Mouse (Mus musculus) CH12.LX (cell line): ENCODE measurements around the gene Mknk2. TPM values are rescaled to one million over a fixed set of nuclear protein-coding genes. Genes with fewer than 3 reads are reported as not detected.
"Not testable (repeated sequence)": the region's sequence is repeated elsewhere in the genome, so short reads cannot be mapped to it uniquely, and the experiment has no call there.

Source experiments
- DNase-seq: peaks from one replicate; pipeline ENCODE4 v3.0.0-alpha.2; 2013; ENCODE audit errors: extremely low read depth
- H3K27ac ChIP-seq: 2 replicates; pipeline ENCODE4 v1.5.1; 2012; ENCODE audit warnings: low read depth, mild to moderate bottlenecking, control low read depth, moderate library complexity; ENCODE audit not compliant: insufficient read depth
- H3K27me3 ChIP-seq: replicated peaks from 2 replicates; pipeline ENCODE3; 2012; ENCODE audit warnings: inconsistent platforms
- H3K36me3 ChIP-seq, 2 experiments: replicated peaks in 1 of 2; 2 replicates each; pipeline versions ENCODE3 to v1.6.1; 2012; ENCODE audit warnings: inconsistent platforms in 1 of 2, low read length in 1 of 2, mild to moderate bottlenecking in 1 of 2, mixed read lengths in 1 of 2, moderate library complexity in 1 of 2; ENCODE audit not compliant: control insufficient read depth in 1 of 2, insufficient read depth in 1 of 2
- H3K4me1 ChIP-seq, 2 experiments: 2 replicates each; pipeline ENCODE4 v1.6.1; 2012; ENCODE audit warnings: inconsistent platforms in 1 of 2, moderate library complexity in 1 of 2; ENCODE audit not compliant: insufficient read depth in 2 of 2, control insufficient read depth in 1 of 2
- H3K4me2 ChIP-seq: 2 replicates; pipeline ENCODE4 v1.6.1; 2012; ENCODE audit warnings: low read depth, mild to moderate bottlenecking, control low read depth; ENCODE audit not compliant: poor library complexity, insufficient read depth, severe bottlenecking
- H3K4me3 ChIP-seq, 3 experiments: fragments of 150-350 bp in 1 of 3; sonication (generic) in 1 of 3; replicated peaks in 1 of 3; 2 replicates each; pipeline versions ENCODE3 to v1.5.1; 2011 to 2012; ENCODE audit warnings: low read depth in 2 of 3, low read length in 2 of 3, mild to moderate bottlenecking in 2 of 3, moderate library complexity in 2 of 3, control low read depth in 1 of 3, improper control_type of control experiment in 1 of 3, inconsistent platforms in 1 of 3, mixed read lengths in 1 of 3; ENCODE audit not compliant: poor library complexity in 1 of 3
- H3K79me2 ChIP-seq: replicated peaks from 2 replicates; pipeline ENCODE4 v1.6.1; 2012; ENCODE audit warnings: mild to moderate bottlenecking, moderate library complexity; ENCODE audit not compliant: control insufficient read depth, poor library complexity, insufficient read depth, severe bottlenecking; ENCODE audit errors: extremely low read depth
- H3K9ac ChIP-seq: 2 replicates; pipeline ENCODE4 v1.6.1; 2012; ENCODE audit warnings: low read depth, mild to moderate bottlenecking, control low read depth, moderate library complexity; ENCODE audit not compliant: insufficient read depth
- H3K9me3 ChIP-seq: replicated peaks from 2 replicates; pipeline ENCODE3; 2012; ENCODE audit warnings: low read length, inconsistent platforms, mixed read lengths
- BHLHE40 ChIP-seq: IDR thresholded peaks from 2 replicates; pipeline ENCODE4 v1.6.1; 2011; ENCODE audit warnings: mild to moderate bottlenecking, low read depth, low read length, improper control_type of control experiment
- E2F4 ChIP-seq: IDR thresholded peaks from 2 replicates; pipeline ENCODE4 v1.6.1; 2011; ENCODE audit warnings: low read depth, low read length, improper control_type of control experiment; ENCODE audit not compliant: insufficient replicate concordance
- ELF1 ChIP-seq: IDR thresholded peaks from 2 replicates; pipeline ENCODE4 v1.6.1; 2014; ENCODE audit warnings: low read depth, mild to moderate bottlenecking, inconsistent platforms, low read length, improper control_type of control experiment
- EP300 ChIP-seq: IDR thresholded peaks from 2 replicates; pipeline ENCODE4 v1.6.1; 2011; ENCODE audit warnings: low read length, improper control_type of control experiment
- GABPA ChIP-seq: IDR thresholded peaks from 2 replicates; pipeline ENCODE4 v1.6.1; 2012; ENCODE audit warnings: low read depth, low read length, improper control_type of control experiment, inconsistent platforms; ENCODE audit not compliant: insufficient replicate concordance
- MAFK ChIP-seq: IDR thresholded peaks from 2 replicates; pipeline ENCODE4 v1.6.1; 2011; ENCODE audit warnings: low read length, improper control_type of control experiment; ENCODE audit not compliant: insufficient replicate concordance
- MAX ChIP-seq: IDR thresholded peaks from 2 replicates; pipeline ENCODE4 v1.6.1; 2011; ENCODE audit warnings: low read length, improper control_type of control experiment
- MAZ ChIP-seq: IDR thresholded peaks from 2 replicates; pipeline ENCODE4 v1.6.1; 2012; ENCODE audit warnings: low read depth, mild to moderate bottlenecking, inconsistent platforms, low read length, improper control_type of control experiment, moderate library complexity
- NELFE ChIP-seq: IDR thresholded peaks from 2 replicates; pipeline ENCODE4 v1.6.1; 2011; ENCODE audit warnings: low read depth, low read length, improper control_type of control experiment
- PAX5 ChIP-seq: IDR thresholded peaks from 2 replicates; pipeline ENCODE4 v1.6.1; 2012; ENCODE audit warnings: low read length, inconsistent platforms, mixed read lengths
- POLR2AphosphoS2 ChIP-seq: IDR thresholded peaks from 2 replicates; pipeline ENCODE4 v1.6.1; 2011; ENCODE audit warnings: low read depth, low read length, improper control_type of control experiment
- RAD21 ChIP-seq: IDR thresholded peaks from 2 replicates; pipeline ENCODE4 v1.6.1; 2011; ENCODE audit warnings: low read depth, mild to moderate bottlenecking, low read length, improper control_type of control experiment, moderate library complexity
- TBP ChIP-seq: conservative IDR thresholded peaks from 2 replicates; pipeline ENCODE4 v1.6.1; 2011; ENCODE audit warnings: low read depth, low read length, improper control_type of control experiment
- TCF12 ChIP-seq: IDR thresholded peaks from 2 replicates; pipeline ENCODE4 v1.6.1; 2014; ENCODE audit warnings: low read depth, mild to moderate bottlenecking, inconsistent platforms, low read length, improper control_type of control experiment
- UBTF ChIP-seq: IDR thresholded peaks from 2 replicates; pipeline ENCODE4 v1.6.1; 2012; ENCODE audit warnings: low read depth, mild to moderate bottlenecking, inconsistent platforms, low read length, improper control_type of control experiment, moderate library complexity
- USF1 ChIP-seq: IDR thresholded peaks from 2 replicates; pipeline ENCODE4 v1.6.1; 2014; ENCODE audit warnings: low read depth, mild to moderate bottlenecking, inconsistent platforms, low read length, improper control_type of control experiment
- USF2 ChIP-seq: conservative IDR thresholded peaks from 2 replicates; pipeline ENCODE4 v1.6.1; 2011; ENCODE audit warnings: low read depth, low read length, improper control_type of control experiment
- ZC3H11A ChIP-seq: IDR thresholded peaks from 2 replicates; pipeline ENCODE4 v1.6.1; 2012; ENCODE audit warnings: low read depth, mild to moderate bottlenecking, inconsistent platforms, low read length, improper control_type of control experiment
- ZKSCAN1 ChIP-seq: IDR thresholded peaks from 2 replicates; pipeline ENCODE4 v1.6.1; 2012; ENCODE audit warnings: low read depth, inconsistent platforms, low read length, improper control_type of control experiment, borderline replicate concordance
- ZMIZ1 ChIP-seq: IDR thresholded peaks from 2 replicates; pipeline ENCODE4 v1.6.1; 2012; ENCODE audit warnings: low read depth, mild to moderate bottlenecking, inconsistent platforms, low read length, improper control_type of control experiment
- ZNF384 ChIP-seq: IDR thresholded peaks from 2 replicates; pipeline ENCODE4 v1.6.1; 2012; ENCODE audit warnings: low read depth, low read length, improper control_type of control experiment, inconsistent platforms
- dilution Hi-C: fragments of 300-500 bp; cut with MboI; formaldehyde crosslinking; loops from 2 replicates; pipeline ENCODE4 v1.14.3; 2020; ENCODE audit warnings: low sequenced_read_pairs; ENCODE audit not compliant: extremely low pct_unique_long_range_greater_than_20kb, extremely low pct_ligation_motif_present
- in situ Hi-C: fragments of 300-500 bp; cut with MboI; formaldehyde crosslinking; loops from 3 replicates; pipeline ENCODE4 v1.14.3; 2019; ENCODE audit warnings: low sequenced_read_pairs, low pct_ligation_motif_present, low pct_unique_long_range_greater_than_20kb, mixed read lengths
- polyA plus RNA-seq: library from polyadenylated mRNA; unstranded; fragments of >175 nt; gene quantifications from 2 replicates; pipeline ENCODE4 v1.2.1, GENCODE M21; 2012; ENCODE audit warnings: low read depth; ENCODE audit not compliant: insufficient read length
- total RNA-seq, 2 experiments: library from RNA; depleted of rRNA; stranded (reverse); fragments of 300-350 nt in 1 of 2; fragments of >200 nt in 1 of 2; gene quantifications; 2 replicates each; pipeline ENCODE4 v1.2.3; 2012 to 2014

Gene Mknk2
- total and polyA plus RNA-seq, 3 experiments: 91.5 to 199 (median 138) TPM

GRCm38 (mm10) chr10:80649910-80650309, 28.0 kb downstream of the Mknk2 start:
- not testable (repeated sequence) for DNase-seq, H3K4me2 ChIP-seq

GRCm38 (mm10) chr10:80646936-80647335, 31.0 kb downstream of the Mknk2 start:
- Histone ChIP-seq H3K27me3 (no peaks in the 10 kb centered on the region), H3K79me2 (no peaks in the 10 kb centered on the region), H3K4me1 (peaks cover 5 to 7% of the 10 kb centered on the region in 2 experiments; a peak in 2 of 4 replicates), H3K9ac (no peak overlapping the region), H3K4me3 (no peak overlapping the region), H3K9me3 (no peaks in the 10 kb centered on the region), H3K27ac (no peak overlapping the region), H3K36me3 (peaks cover 29 to 68% of the 10 kb centered on the region in 2 experiments), H3K4me2 (no peak overlapping the region)
- no peak for DNase-seq
- dilution Hi-C loops (no loop called here), in situ Hi-C loops (no loop called here)
- TF ChIP-seq TBP (no peak), USF2 (no peak), ZKSCAN1 (no peak), MAFK (no peak), MAZ (no peak), ELF1 (no peak), EP300 (no peak)

More at GRCm38 (mm10) chr10:80649910-80650309, 28.0 kb downstream of the Mknk2 start:
- Histone ChIP-seq H3K4me1 (peaks cover 8 to 16% of the 10 kb centered on the region in 2 experiments; a peak in 3 of 4 replicates), H3K36me3 (peaks cover 4 to 49% of the 10 kb centered on the region in 2 experiments)
- H3K79me2 ChIP-seq, H3K4me3 ChIP-seq, H3K9me3 ChIP-seq, dilution Hi-C loops, H3K27ac ChIP-seq, H3K9ac ChIP-seq, in situ Hi-C loops: not testable (repeated sequence)
- peak; percentile 34; the same call in 1 of the 2 replicates for TF ChIP-seq ZNF384
- TF ChIP-seq, all 38 proteins: peak for 1; not testable (repeated sequence) for 37
- H3K27me3 ChIP-seq: not testable (repeated sequence)

- Histone ChIP-seq H3K27me3 (no peaks in the 10 kb centered on the region), H3K4me2 (no peak overlapping the region), H3K36me3 (peaks cover 74 to 95% of the 10 kb centered on the region in 2 experiments), H3K9ac (no peak overlapping the region), H3K27ac (no peak overlapping the region), H3K79me2 (peaks cover 7% of the 10 kb centered on the region; the same call in 1 of the 2 replicates), H3K4me3 (no peak overlapping the region), H3K9me3 (no peaks in the 10 kb centered on the region), H3K4me1 (peaks cover 2 to 12% of the 10 kb centered on the region in 2 experiments; a peak in 2 of 4 replicates)
- in situ Hi-C loops: no loop called here
- dilution Hi-C loops: no loop called here
- no peak for TF ChIP-seq E2F4
- TF ChIP-seq MAFK: no peak
- TF ChIP-seq UBTF: no peak
- TF ChIP-seq NELFE: no peak
- TF ChIP-seq BHLHE40: no peak
- no peak for TF ChIP-seq GABPA
- no peak for TF ChIP-seq MAZ
- TF ChIP-seq RAD21: no peak
- TF ChIP-seq EP300: no peak
- TF ChIP-seq USF1: no peak
- no peak for TF ChIP-seq ZMIZ1
- no peak for TF ChIP-seq PAX5
- TF ChIP-seq MAX: no peak
- TF ChIP-seq TCF12: no peak
- no peak for TF ChIP-seq ZC3H11A
- no peak for TF ChIP-seq POLR2AphosphoS2
- no peak for DNase-seq
These were observed 42.6 kb downstream of the Mknk2 start for GRCm38 (mm10) chr10:80635345-80635744.
